Mouse (Mus musculus) stomach, embryonic 15.5 days (tissue): ENCODE measurements around the gene Neurl3. TPM values are rescaled to one million over a fixed set of nuclear protein-coding genes. Genes with fewer than 3 reads are reported as not detected.

Experiments used
- ATAC-seq: fragments of 200-750 bp; cut with Nextera tagmentation; 2 replicates; pipeline ENCODE4 v1.8.0; 2017; ENCODE audit warnings: low read depth, moderate number of reproducible peaks, moderate TSS enrichment; ENCODE audit not compliant: insufficient read depth, low FRiP score
- H3K27ac ChIP-seq: fragments of 300-500 bp; sonication (generic); 2 replicates; pipeline ENCODE4 v1.5.1; 2015; ENCODE audit warnings: mild to moderate bottlenecking, inconsistent platforms
- H3K27me3 ChIP-seq: fragments of 300-500 bp; sonication (generic); replicated peaks from 2 replicates; pipeline ENCODE4 v1.6.1; 2015; ENCODE audit warnings: inconsistent platforms
- H3K36me3 ChIP-seq: fragments of 300-500 bp; sonication (generic); 2 replicates; pipeline ENCODE4 v1.6.1; 2015; ENCODE audit warnings: inconsistent platforms
- H3K4me1 ChIP-seq: fragments of 300-500 bp; sonication (generic); 2 replicates; pipeline ENCODE4 v1.6.1; 2015; ENCODE audit warnings: inconsistent platforms
- H3K4me2 ChIP-seq: fragments of 300-500 bp; sonication (generic); 2 replicates; pipeline ENCODE4 v1.6.1; 2015; ENCODE audit warnings: mild to moderate bottlenecking, inconsistent platforms
- H3K4me3 ChIP-seq: fragments of 300-500 bp; sonication (generic); replicated peaks from 2 replicates; pipeline ENCODE4 v1.5.1; 2015; ENCODE audit warnings: inconsistent platforms
- H3K9ac ChIP-seq: fragments of 300-500 bp; sonication (generic); 2 replicates; pipeline ENCODE4 v1.6.1; 2015; ENCODE audit warnings: inconsistent platforms
- H3K9me3 ChIP-seq: fragments of 300-500 bp; sonication (generic); 2 replicates; pipeline ENCODE4 v1.6.1; 2016; ENCODE audit warnings: inconsistent platforms
- WGBS: fragments of 180-500 bp; shearing (Covaris S2); methylation state at CpG from one replicate; pipeline ENCODE4 v1.1.7; 2015; 5-methylcytosine and 5-hydroxymethylcytosine counted together
- polyA plus RNA-seq: library from polyadenylated mRNA; unstranded; fragments of >200 nt; fragmentation: Nextera tagmentation; extraction: Ambion mirVana; gene quantifications from 2 replicates; pipeline ENCODE4 v1.2.1, GENCODE M21; 2015

The Neurl3 gene
- polyA plus RNA-seq, 1 experiment from 2014 or later = 15.6 TPM

GRCm38 (mm10) chr1:36293470-36293869 is 19.0 kb upstream of the Neurl3 start:
- WGBS = 90% methylated on average over 8 of the region's 8 CpGs
- no peaks in the 10 kb centered on the region for H3K4me1 ChIP-seq
- no peak overlapping the region for H3K4me2 ChIP-seq
- no peak for ATAC-seq
- no peak overlapping the region for H3K4me3 ChIP-seq
- H3K9ac ChIP-seq = no peak overlapping the region
- no peaks in the 10 kb centered on the region for H3K9me3 ChIP-seq
- no peaks in the 10 kb centered on the region for H3K36me3 ChIP-seq
- H3K27me3 ChIP-seq = peaks cover 8% of the 10 kb centered on the region; the same call in 1 of the 2 replicates
- no peak overlapping the region for H3K27ac ChIP-seq

DNA sequence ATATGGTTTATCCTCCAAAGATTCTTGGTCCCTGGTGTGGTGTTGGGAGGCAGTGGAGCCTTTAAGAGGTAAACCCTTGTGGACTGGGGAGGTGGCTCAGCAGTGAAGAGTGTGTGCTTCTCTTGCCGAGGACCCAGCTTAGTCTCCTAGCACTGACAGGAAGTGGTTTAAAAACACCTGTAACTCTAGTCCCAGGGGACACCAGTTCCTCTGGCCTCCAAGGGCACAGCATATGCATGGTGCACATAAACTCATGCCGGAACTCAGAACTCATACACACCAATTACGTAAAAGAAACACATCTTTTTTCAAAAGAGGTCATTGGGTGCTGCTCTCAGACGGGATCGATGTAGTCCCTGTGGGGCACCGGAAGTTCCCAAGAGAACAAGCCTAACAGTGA is 7.4 kb upstream of the Neurl3 start:
- no peak overlapping the region for H3K4me2 ChIP-seq
- H3K27me3 ChIP-seq = no peaks in the 10 kb centered on the region
- no peak overlapping the region for H3K9ac ChIP-seq
- H3K36me3 ChIP-seq = no peaks in the 10 kb centered on the region
- H3K4me3 ChIP-seq = no peak overlapping the region
- WGBS = 86% methylated on average over 6 of the region's 6 CpGs
- no peak overlapping the region for H3K27ac ChIP-seq
- ATAC-seq = no peak
- no peaks in the 10 kb centered on the region for H3K4me1 ChIP-seq
- H3K9me3 ChIP-seq = no peaks in the 10 kb centered on the region

GRCm38 (mm10) chr1:36280938-36281337 is 6.5 kb upstream of the Neurl3 start:
- 90% methylated on average over 3 of the region's 3 CpGs for WGBS

DNA sequence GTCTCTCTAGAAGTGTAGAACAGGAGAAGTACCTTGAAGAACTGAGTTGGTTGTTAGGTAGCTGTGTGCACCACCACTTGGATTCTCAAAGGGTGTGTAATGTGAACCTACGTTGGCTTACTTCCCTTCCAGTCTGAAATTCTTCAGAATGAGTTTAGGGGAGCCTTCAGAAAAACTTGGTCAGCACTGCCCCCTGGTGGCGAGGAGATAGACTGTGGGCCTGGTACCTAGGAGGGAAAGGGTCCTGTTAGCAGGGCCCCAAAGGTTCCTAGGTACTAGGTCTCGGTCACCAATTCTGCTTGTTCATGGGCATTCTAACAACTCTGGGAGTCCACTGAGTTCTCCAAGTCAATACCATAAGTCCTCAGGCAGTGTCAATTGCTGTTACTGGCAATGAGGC is 4.7 kb upstream of the Neurl3 start:
- 12% methylated on average over 3 of the region's 3 CpGs for WGBS
- no peaks in the 10 kb centered on the region for H3K36me3 ChIP-seq
- ATAC-seq = no peak

More at GRCm38 (mm10) chr1:36280938-36281337, 6.5 kb upstream of the Neurl3 start:
- ATAC-seq = no peak
- Histone ChIP-seq H3K27ac (no peak overlapping the region), H3K9ac (no peak overlapping the region), H3K4me2 (no peak overlapping the region), H3K9me3 (no peaks in the 10 kb centered on the region), H3K36me3 (no peaks in the 10 kb centered on the region), H3K4me3 (no peak overlapping the region), H3K4me1 (no peaks in the 10 kb centered on the region), H3K27me3 (no peaks in the 10 kb centered on the region)

GRCm38 (mm10) chr1:36277267-36278060 is 3.0 kb upstream of the Neurl3 start:
- H3K27ac ChIP-seq = no peak overlapping the region
- no peak for ATAC-seq
- peaks cover 8% of the 10 kb centered on the region; the same call in 1 of the 2 replicates for H3K4me1 ChIP-seq
- no peaks in the 10 kb centered on the region for H3K27me3 ChIP-seq
- H3K9ac ChIP-seq = no peak overlapping the region
- H3K36me3 ChIP-seq = no peaks in the 10 kb centered on the region
- 19% methylated on average over 7 of the region's 7 CpGs for WGBS
- H3K9me3 ChIP-seq = no peaks in the 10 kb centered on the region
- no peak overlapping the region for H3K4me2 ChIP-seq
- H3K4me3 ChIP-seq = no peak overlapping the region

More for the DNA sequence above, 4.7 kb upstream of the Neurl3 start:
- no peaks in the 10 kb centered on the region for H3K27me3 ChIP-seq
- H3K4me2 ChIP-seq = no peak overlapping the region
- no peak overlapping the region for H3K9ac ChIP-seq
- H3K9me3 ChIP-seq = no peaks in the 10 kb centered on the region
- no peaks in the 10 kb centered on the region for H3K4me1 ChIP-seq
- H3K4me3 ChIP-seq = no peak overlapping the region
- H3K27ac ChIP-seq = no peak overlapping the region

- WGBS = 61% methylated on average over 13 of the region's 13 CpGs
- no peaks in the 10 kb centered on the region for H3K27me3 ChIP-seq
Observed at GRCm38 (mm10) chr1:36275635-36276389, 1.3 kb upstream of the Neurl3 start.

GRCm38 (mm10) chr1:36273288-36273687 is 1.2 kb downstream of the Neurl3 start:
- Histone ChIP-seq H3K4me3 (peak overlapping the region; percentile 25), H3K9me3 (no peaks in the 10 kb centered on the region), H3K27ac (peak overlapping the region; percentile 87), H3K36me3 (no peaks in the 10 kb centered on the region), H3K4me2 (peak overlapping the region; percentile 42), H3K4me1 (peaks cover 32% of the 10 kb centered on the region), H3K27me3 (peaks cover 4% of the 10 kb centered on the region; the same call in 1 of the 2 replicates), H3K9ac (no peak overlapping the region)
- WGBS = 4% methylated on average over 9 of the region's 9 CpGs
- ATAC-seq = no peak

More at GRCm38 (mm10) chr1:36275635-36276389, 1.3 kb upstream of the Neurl3 start:
- Histone ChIP-seq H3K27ac (peak overlapping the region; percentile 5; the same call in 1 of the 2 replicates), H3K4me1 (peaks cover 20% of the 10 kb centered on the region), H3K4me3 (no peak overlapping the region), H3K9ac (no peak overlapping the region), H3K9me3 (no peaks in the 10 kb centered on the region), H3K4me2 (no peak overlapping the region), H3K36me3 (no peaks in the 10 kb centered on the region)
- no peak for ATAC-seq

- Histone ChIP-seq H3K27ac (peak overlapping the region; percentile 87), H3K4me1 (peaks cover 32% of the 10 kb centered on the region), H3K27me3 (peaks cover 4% of the 10 kb centered on the region; the same call in 1 of the 2 replicates), H3K9me3 (no peaks in the 10 kb centered on the region), H3K36me3 (no peaks in the 10 kb centered on the region), H3K4me3 (no peak overlapping the region; the same call in 1 of the 2 replicates), H3K4me2 (peak overlapping the region; percentile 42), H3K9ac (no peak overlapping the region)
- ATAC-seq = peak; percentile 79
- WGBS = 41% methylated on average over 5 of the region's 5 CpGs
Observed at GRCm38 (mm10) chr1:36272546-36272945, 1.9 kb downstream of the Neurl3 start.

- H3K4me3 ChIP-seq = no peak overlapping the region
- H3K9ac ChIP-seq = no peak overlapping the region
- 55% methylated on average over 8 of the region's 8 CpGs for WGBS
Observed at GRCm38 (mm10) chr1:36271516-36272230, 2.8 kb downstream of the Neurl3 start.

GRCm38 (mm10) chr1:36270666-36271065 is 3.8 kb downstream of the Neurl3 start:
- no peak overlapping the region for H3K9ac ChIP-seq
- no peak for ATAC-seq
- H3K4me3 ChIP-seq = no peak overlapping the region

More at GRCm38 (mm10) chr1:36271516-36272230, 2.8 kb downstream of the Neurl3 start:
- Histone ChIP-seq H3K4me1 (peaks cover 32% of the 10 kb centered on the region), H3K9me3 (no peaks in the 10 kb centered on the region), H3K4me2 (peak overlapping the region; percentile 29), H3K27me3 (peaks cover 4% of the 10 kb centered on the region; the same call in 1 of the 2 replicates), H3K36me3 (no peaks in the 10 kb centered on the region), H3K27ac (peak overlapping the region; percentile 87)
- ATAC-seq = peak; percentile 54

GRCm38 (mm10) chr1:36269121-36269795 is 5.2 kb downstream of the Neurl3 start:
- H3K9me3 ChIP-seq = no peaks in the 10 kb centered on the region
- 42% methylated on average over 54 of the region's 54 CpGs for WGBS
- H3K27me3 ChIP-seq = peaks cover 4% of the 10 kb centered on the region; the same call in 1 of the 2 replicates
- no peaks in the 10 kb centered on the region for H3K36me3 ChIP-seq
- H3K4me2 ChIP-seq = peak overlapping the region; percentile 43
- peaks cover 32% of the 10 kb centered on the region for H3K4me1 ChIP-seq
- ATAC-seq = no peak
- no peak overlapping the region for H3K27ac ChIP-seq
- no peak overlapping the region; the same call in 1 of the 2 replicates for H3K4me3 ChIP-seq
- no peak overlapping the region for H3K9ac ChIP-seq

More at GRCm38 (mm10) chr1:36270666-36271065, 3.8 kb downstream of the Neurl3 start:
- Histone ChIP-seq H3K36me3 (no peaks in the 10 kb centered on the region), H3K27ac (peak overlapping the region; percentile 87), H3K4me1 (peaks cover 32% of the 10 kb centered on the region), H3K27me3 (peaks cover 4% of the 10 kb centered on the region; the same call in 1 of the 2 replicates), H3K4me2 (peak overlapping the region; percentile 29; the same call in 1 of the 2 replicates), H3K9me3 (no peaks in the 10 kb centered on the region)
- 30% methylated on average over 3 of the region's 3 CpGs for WGBS
